Mouse (Mus musculus) effector memory CD4-positive, alpha-beta T cell, adult 7 months (primary cell): Measurements from ENCODE around the gene Hnrnpm. TPM values are rescaled to one million over a fixed set of nuclear protein-coding genes. Genes with fewer than 3 reads are reported as not detected.

ENCODE experiments used
- polyA plus RNA-seq: library from polyadenylated mRNA; unstranded; fragments of 100-300 nt; shearing (Covaris generic); gene quantifications from one replicate; pipeline ENCODE4 v1.2.1, GENCODE M21; 2017

Gene Hnrnpm
- 324 TPM for polyA plus RNA-seq

DNA sequence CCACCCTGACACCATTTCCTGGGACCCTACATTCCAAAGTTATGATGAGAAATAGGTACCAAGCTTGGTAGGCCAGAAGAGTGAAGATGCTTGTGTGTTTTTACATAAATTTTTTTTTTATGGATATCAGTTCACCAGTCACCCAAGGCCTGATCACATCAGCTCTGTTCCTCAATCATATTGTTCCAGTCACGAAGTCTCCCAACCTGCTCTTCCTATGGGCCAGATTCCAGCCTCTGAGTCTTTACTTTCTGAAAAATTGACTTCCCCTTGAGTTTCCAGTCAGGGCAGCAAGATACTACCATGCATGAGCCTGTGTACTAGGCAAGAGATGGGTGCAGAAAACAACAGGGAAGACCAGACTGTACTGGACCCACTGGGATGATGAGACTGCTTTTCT, at the start of gene Hnrnpm:
Hnrnpm (minus strand) TSS at position 101 of the 400 bp plus-strand sequence.

DNA sequence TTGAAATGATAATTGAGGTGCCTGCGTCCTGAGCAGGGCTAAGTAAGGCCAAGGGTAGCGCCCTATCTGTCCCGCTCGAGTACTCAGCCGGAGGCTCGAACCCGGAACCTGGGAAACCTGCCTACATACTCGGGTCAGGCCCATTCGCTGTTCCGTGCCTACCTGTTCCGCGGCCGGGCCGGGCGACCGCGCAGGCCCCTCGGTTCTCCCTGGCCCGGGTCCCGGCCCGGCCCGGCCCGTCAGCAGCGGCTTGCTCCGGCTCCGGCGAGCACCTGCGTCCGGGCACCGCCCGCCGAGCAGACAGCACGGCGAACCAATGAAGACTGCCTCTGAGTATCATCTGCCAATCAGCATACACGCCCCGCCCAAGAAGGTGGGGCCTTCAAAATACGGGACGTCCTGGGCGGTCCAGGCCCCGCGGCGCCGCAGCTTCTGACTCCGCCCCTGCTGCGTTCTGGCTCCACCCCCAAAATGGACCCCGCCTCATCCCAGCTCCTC, 31.8 kb upstream of the Hnrnpm start, which contains the start of gene March2:
March2 (minus strand) TSS at position 287 of the 498 bp plus-strand sequence.

DNA sequence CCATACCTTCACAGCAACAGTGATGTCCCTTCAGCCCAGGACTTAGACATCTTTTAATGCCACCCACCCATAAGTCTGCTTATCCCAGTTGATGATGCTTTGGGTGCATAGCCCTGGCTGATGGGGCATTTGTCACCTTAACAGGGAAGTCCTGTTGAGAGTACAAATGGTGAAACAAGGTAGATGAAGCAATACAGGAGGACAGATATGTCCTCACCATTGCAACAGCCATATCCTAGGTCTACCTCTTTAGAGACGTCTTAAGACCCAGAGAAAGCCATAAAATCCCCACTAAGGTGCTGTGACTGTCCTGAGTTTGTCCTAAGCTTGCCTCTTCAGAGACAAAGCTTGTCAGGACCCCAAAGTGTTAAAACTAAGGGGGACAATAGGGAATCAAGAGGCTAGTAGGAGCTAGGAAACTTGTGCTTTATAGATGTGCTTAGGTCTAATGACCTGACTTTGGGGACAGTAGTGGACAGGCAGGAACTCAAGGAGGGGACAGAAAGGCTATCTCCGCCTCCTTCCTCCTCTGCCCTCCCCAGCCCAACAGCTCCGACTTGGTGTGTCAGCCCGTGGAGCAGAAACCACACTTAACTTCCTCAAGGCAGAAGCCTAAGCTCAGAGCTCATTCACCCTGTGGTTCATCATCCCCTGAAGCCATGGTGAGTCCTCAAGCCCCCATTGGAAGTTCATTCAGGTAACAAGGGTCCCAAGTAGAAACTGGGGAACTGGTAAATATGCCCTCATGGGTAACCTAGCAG, 49.0 kb downstream of the Hnrnpm start, which contains the start of gene Pram1:
Pram1 (plus strand) TSS at position 541 of the 761 bp plus-strand sequence.

DNA sequence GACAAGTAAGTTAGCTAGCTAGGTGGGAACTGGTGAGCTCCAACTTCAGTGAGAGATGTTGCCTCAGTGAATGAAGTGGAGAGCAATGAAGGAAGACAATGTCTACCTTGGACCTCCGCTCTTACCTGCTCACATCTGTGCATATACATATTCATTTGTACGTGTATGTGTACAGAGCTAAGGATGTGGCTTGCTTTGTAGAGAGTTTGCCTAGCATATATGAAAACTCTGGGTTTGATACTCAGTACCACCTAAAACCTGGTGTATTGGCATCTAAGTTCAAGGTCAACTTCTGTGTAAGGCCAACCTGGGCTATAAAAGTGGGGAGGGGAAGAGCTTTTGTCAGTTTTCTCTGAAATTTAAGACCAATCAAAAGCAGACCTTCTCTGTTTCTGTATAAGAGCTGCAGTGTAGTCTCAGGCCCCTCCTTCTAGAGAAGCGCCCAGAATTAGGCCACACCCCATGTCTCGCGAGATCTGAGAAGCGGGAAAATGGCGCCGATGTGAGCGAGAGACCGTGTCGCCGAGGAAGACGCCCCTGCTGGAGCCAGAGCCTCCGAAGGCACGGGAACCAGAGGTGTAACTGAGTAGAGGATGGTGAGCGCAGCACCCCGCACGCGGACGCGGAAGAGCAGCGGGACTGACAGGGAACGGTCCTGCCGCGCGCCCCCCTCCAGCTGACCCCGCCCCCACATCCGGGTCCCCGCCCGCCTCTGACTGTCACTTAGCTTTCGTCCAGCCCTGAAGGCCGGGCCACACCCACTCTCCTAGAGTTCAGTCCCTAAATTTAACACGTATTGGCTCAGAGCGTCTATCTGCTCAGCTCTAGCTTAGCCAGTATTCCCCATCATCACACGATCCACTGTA, 57.8 kb downstream of the Hnrnpm start, which contains the start of gene Zfp414:
Zfp414 (plus strand) TSS at position 470 of the 866 bp plus-strand sequence.

Other genes starting within 250 kb of the Hnrnpm start
- 104 TPM for gene Adamts10, start 162.7 kb downstream of the Hnrnpm start, polyA plus RNA-seq
- gene Myo1f, start 131.2 kb downstream of the Hnrnpm start, polyA plus RNA-seq: 198 TPM
- 32.3 TPM for gene Zfp414, start 57.8 kb downstream of the Hnrnpm start, polyA plus RNA-seq
- gene Pram1, start 48.8 kb downstream of the Hnrnpm start, polyA plus RNA-seq: 0.33 TPM
- gene March2, start 31.8 kb upstream of the Hnrnpm start, polyA plus RNA-seq: 96.9 TPM
- 316 TPM for gene Rab11b, start 73.7 kb upstream of the Hnrnpm start, polyA plus RNA-seq
- 1.1 TPM for gene Angptl4, start 95.0 kb upstream of the Hnrnpm start, polyA plus RNA-seq
- gene Kank3, start 123.7 kb upstream of the Hnrnpm start, polyA plus RNA-seq: 4.4 TPM
- 951 TPM for gene Rps28, start 137.7 kb upstream of the Hnrnpm start, polyA plus RNA-seq
- 204 TPM for gene Ndufa7, start 137.7 kb upstream of the Hnrnpm start, polyA plus RNA-seq
- gene Cd320, start 156.2 kb upstream of the Hnrnpm start, polyA plus RNA-seq: 15.4 TPM
- gene Gm7029, start 187.0 kb upstream of the Hnrnpm start, polyA plus RNA-seq: not detected
- gene Kifc1, start 203.8 kb upstream of the Hnrnpm start, polyA plus RNA-seq: not detected
- 1.1 TPM for gene Platr17, start 218.3 kb upstream of the Hnrnpm start, polyA plus RNA-seq
- gene Daxx, start 222.6 kb upstream of the Hnrnpm start, polyA plus RNA-seq: 50.2 TPM
- gene Tapbp, start 229.0 kb upstream of the Hnrnpm start, polyA plus RNA-seq: 361 TPM
- gene Zbtb22, start 229.0 kb upstream of the Hnrnpm start, polyA plus RNA-seq: 17.3 TPM
- 79.3 TPM for gene Rgl2, start 242.7 kb upstream of the Hnrnpm start, polyA plus RNA-seq